Mouse (Mus musculus) E14TG2a.4 (cell line): ENCODE measurements at regions not wholly inside any gene's neighbourhood (a gene's known extent, or its start where the extent isn't known, plus 50 kb on each side); places are given as distances from the start of the nearest gene placed in this dataset.

ENCODE experiments used
- H3K27me3 ChIP-seq: 2 replicates; pipeline ENCODE4 v1.6.1; 2014; ENCODE audit warnings: low read length, control low read depth; ENCODE audit not compliant: insufficient read depth
- H3K36me3 ChIP-seq: 2 replicates; pipeline ENCODE4 v1.6.1; 2014; ENCODE audit warnings: low read length, control low read depth; ENCODE audit not compliant: insufficient read depth
- H3K4me1 ChIP-seq: replicated peaks from 2 replicates; pipeline ENCODE4 v1.6.1; 2014; ENCODE audit warnings: low read depth, low read length, control low read depth
- H3K4me3 ChIP-seq: replicated peaks from 2 replicates; pipeline ENCODE4 v1.5.1; 2014; ENCODE audit warnings: mild to moderate bottlenecking, low read length
- H3K9me3 ChIP-seq: 2 replicates; pipeline ENCODE4 v1.6.1; 2014; ENCODE audit warnings: low read length, control low read depth
- CTCF ChIP-seq: conservative IDR thresholded peaks from 2 replicates; pipeline ENCODE4 v1.5.1; 2014; ENCODE audit warnings: low read length
- NANOG ChIP-seq: IDR thresholded peaks from 2 replicates; pipeline ENCODE4 v1.6.1; 2014; ENCODE audit warnings: borderline replicate concordance, low read length, mixed read lengths
- POU5F1 ChIP-seq: IDR thresholded peaks from 2 replicates; pipeline ENCODE4 v1.6.1; 2014; ENCODE audit warnings: low read length, borderline replicate concordance

GRCm38 (mm10) chr12:31148417-31149356 lies 75.0 kb downstream of the Fam110c start:
- H3K4me3 ChIP-seq = no peak overlapping the region
- H3K36me3 ChIP-seq = no peaks in the 10 kb centered on the region
- H3K27me3 ChIP-seq = no peaks in the 10 kb centered on the region
- H3K9me3 ChIP-seq = no peaks in the 10 kb centered on the region
- no peak for TF ChIP-seq POU5F1
- TF ChIP-seq CTCF = no peak
- no peaks in the 10 kb centered on the region for H3K4me1 ChIP-seq

GRCm38 (mm10) chr12:31153720-31154119 lies 80.1 kb downstream of the Fam110c start:
- H3K9me3 ChIP-seq = no peaks in the 10 kb centered on the region
- TF ChIP-seq POU5F1 (no peak), CTCF (no peak), NANOG (no peak)
- no peaks in the 10 kb centered on the region for H3K27me3 ChIP-seq
- H3K4me3 ChIP-seq = no peak overlapping the region
- no peaks in the 10 kb centered on the region for H3K4me1 ChIP-seq
- no peaks in the 10 kb centered on the region for H3K36me3 ChIP-seq

DNA sequence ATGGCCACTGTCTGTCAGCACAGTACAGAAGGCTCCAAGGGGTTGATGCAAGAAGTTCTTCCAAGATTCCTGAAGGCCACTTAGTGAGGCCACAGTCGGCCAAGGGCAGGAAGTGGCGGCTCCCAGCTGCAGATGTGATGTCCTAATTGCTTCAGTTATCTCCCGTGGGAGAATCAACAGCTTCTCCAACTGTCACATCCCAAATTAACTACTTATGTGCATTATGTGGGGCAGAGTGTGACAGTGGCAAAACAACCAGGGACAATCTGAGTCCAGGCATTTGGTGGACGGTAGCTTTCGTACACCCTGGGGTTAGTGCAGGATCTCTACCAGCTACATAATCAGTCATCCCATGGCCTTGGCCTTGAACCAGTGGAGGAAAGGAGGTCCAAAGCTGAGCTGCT lies 80.9 kb downstream of the Fam110c start:
- Histone ChIP-seq H3K4me3 (no peak overlapping the region), H3K9me3 (no peaks in the 10 kb centered on the region), H3K36me3 (no peaks in the 10 kb centered on the region), H3K4me1 (no peaks in the 10 kb centered on the region), H3K27me3 (no peaks in the 10 kb centered on the region)
- TF ChIP-seq NANOG = no peak
- no peak for TF ChIP-seq POU5F1
- no peak for TF ChIP-seq CTCF

DNA sequence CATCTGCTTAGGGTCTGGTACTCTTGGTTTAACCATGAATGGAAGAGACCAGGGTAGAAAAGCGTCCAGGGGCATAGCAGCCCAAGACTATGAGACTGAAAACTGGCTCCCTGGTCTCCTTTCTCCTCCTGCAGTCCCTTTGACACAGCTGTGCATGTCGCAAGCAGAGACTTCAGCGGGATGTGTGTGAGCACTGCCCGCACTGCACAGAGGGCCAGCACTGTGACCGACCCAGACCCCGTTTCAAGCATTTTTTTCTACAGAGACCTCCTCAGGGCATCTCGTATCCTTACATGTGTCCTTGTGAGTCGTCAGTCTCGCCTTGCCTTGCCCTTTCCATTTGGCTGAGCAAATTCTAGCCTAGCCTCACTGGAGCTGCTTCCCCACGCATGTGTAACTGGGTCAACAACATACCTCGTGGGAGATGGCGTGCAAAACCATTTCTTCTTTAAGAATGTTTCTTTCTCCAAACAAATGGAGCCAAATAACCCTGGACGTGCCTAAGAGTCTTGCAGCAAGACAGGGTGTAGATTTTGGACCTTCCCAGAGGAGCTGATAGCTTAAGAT lies 82.6 kb downstream of the Fam110c start:
- Histone ChIP-seq H3K9me3 (no peaks in the 10 kb centered on the region), H3K36me3 (no peaks in the 10 kb centered on the region), H3K4me1 (no peaks in the 10 kb centered on the region), H3K4me3 (no peak overlapping the region), H3K27me3 (no peaks in the 10 kb centered on the region)
- TF ChIP-seq NANOG (no peak), POU5F1 (no peak)

DNA sequence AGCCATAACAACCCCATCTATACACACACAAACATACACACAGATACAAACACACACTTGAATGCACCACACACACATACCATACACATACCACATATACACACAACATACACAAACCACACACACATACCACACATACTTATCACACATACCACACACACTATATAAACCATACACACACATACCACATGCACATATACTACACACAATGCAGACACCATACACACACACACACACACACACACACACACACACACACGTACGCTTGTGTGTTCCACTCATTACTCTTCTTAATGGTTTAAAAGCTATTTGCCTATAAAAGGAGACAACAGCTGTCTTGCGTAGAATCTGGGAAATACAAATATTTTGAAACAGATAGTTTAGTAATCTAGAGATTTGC lies 83.1 kb upstream of the Gm6993 start:
- no peaks in the 10 kb centered on the region for H3K27me3 ChIP-seq
- TF ChIP-seq NANOG = no peak
- no peak for TF ChIP-seq CTCF
- no peak for TF ChIP-seq POU5F1
- H3K9me3 ChIP-seq = no peaks in the 10 kb centered on the region
- H3K4me1 ChIP-seq = no peaks in the 10 kb centered on the region
- no peak overlapping the region for H3K4me3 ChIP-seq
- H3K36me3 ChIP-seq = no peaks in the 10 kb centered on the region

DNA sequence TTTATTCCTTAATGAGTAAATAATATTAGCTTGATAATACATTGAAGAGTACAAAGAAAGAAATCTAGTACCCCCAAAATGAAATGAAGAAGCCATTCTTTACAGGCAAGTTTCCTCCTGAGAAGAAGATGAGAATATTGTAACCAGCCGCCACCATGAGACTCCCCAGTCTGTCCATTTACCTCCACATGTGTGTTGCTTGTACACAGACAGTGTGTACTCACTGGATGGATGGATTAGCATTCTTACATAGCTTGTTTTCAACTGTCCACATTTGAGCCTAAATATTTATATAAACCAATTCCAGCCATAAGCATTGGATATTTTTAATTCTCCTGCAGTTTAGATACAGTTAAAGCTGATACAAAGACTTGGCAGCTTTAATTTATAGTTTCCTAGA lies 82.7 kb upstream of the Gm6993 start:
- Histone ChIP-seq H3K4me3 (no peak overlapping the region), H3K36me3 (no peaks in the 10 kb centered on the region), H3K4me1 (no peaks in the 10 kb centered on the region), H3K27me3 (no peaks in the 10 kb centered on the region), H3K9me3 (no peaks in the 10 kb centered on the region)
- TF ChIP-seq NANOG (no peak), CTCF (no peak), POU5F1 (no peak)

GRCm38 (mm10) chr12:31158885-31159284 lies 81.7 kb upstream of the Gm6993 start:
- Histone ChIP-seq H3K27me3 (no peaks in the 10 kb centered on the region), H3K9me3 (no peaks in the 10 kb centered on the region), H3K4me1 (no peaks in the 10 kb centered on the region), H3K36me3 (no peaks in the 10 kb centered on the region), H3K4me3 (no peak overlapping the region)
- TF ChIP-seq POU5F1 = no peak
- TF ChIP-seq NANOG = no peak
- TF ChIP-seq CTCF = no peak

- no peaks in the 10 kb centered on the region for H3K27me3 ChIP-seq
- no peak for TF ChIP-seq POU5F1
- TF ChIP-seq CTCF = no peak
- TF ChIP-seq NANOG = no peak
- H3K4me1 ChIP-seq = no peaks in the 10 kb centered on the region
- H3K36me3 ChIP-seq = no peaks in the 10 kb centered on the region
- H3K4me3 ChIP-seq = no peak overlapping the region
- H3K9me3 ChIP-seq = no peaks in the 10 kb centered on the region
These were observed 81.2 kb upstream of the Gm6993 start for GRCm38 (mm10) chr12:31159378-31159777.
